Mouse (Mus musculus): ENCODE results near the gene Stk38. TPM values are rescaled to one million over a fixed set of nuclear protein-coding genes. Genes with fewer than 3 reads are reported as not detected.
"Not testable (repeated sequence)": the region's sequence is repeated elsewhere in the genome, so short reads cannot be mapped to it uniquely, and the experiment has no call there.

Gene Stk38
- total RNA-seq (2022): 10 to 100 TPM; 56.9 to 81.7 (median 64.5) TPM

GRCm38 (mm10) chr17:29007641-29008325 lies at the start of gene Stk38:
Gene Stk38, minus strand, starts transcription at chr17:29007995.
- DNase-seq (ENCODE audit: low spot score in 2 of 2): peak; percentile 82 to 91

DNA sequence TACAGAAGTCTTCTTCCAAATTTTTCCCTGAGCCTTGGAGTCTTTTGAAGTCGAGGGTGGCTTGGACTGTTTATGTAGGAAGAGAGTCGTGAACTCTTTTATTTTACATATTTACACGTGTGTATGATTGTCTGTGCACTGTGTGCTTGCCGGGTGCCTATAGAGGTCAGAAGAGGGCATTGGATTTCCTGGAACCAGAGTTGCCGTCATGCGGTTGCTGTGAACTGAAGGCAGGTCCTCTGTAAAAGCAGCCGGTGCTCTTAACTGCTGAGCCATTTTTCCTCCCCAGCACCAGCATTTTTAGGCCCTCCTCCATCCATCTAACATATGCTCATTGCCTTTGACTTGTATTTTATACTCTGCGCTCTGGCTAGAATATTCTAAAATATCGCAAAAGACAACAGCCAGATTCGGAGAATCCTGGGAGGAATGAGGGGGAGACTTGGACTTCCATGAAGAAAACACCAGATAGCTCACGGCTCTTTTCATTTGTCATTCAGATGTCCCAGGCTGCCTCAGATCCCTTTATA lies 49.6 kb upstream of the Stk38 start:
- DNase-seq (ENCODE audit: low spot score in 2 of 2): no peak

- DNase-seq (ENCODE audit: low spot score in 2 of 2): no peak
Measured at GRCm38 (mm10) chr17:29056699-29057151, 48.9 kb upstream of the Stk38 start.

- DNase-seq (ENCODE audit: low spot score in 2 of 2): no peak
Measured at GRCm38 (mm10) chr17:29056207-29056606, 48.4 kb upstream of the Stk38 start.

DNA sequence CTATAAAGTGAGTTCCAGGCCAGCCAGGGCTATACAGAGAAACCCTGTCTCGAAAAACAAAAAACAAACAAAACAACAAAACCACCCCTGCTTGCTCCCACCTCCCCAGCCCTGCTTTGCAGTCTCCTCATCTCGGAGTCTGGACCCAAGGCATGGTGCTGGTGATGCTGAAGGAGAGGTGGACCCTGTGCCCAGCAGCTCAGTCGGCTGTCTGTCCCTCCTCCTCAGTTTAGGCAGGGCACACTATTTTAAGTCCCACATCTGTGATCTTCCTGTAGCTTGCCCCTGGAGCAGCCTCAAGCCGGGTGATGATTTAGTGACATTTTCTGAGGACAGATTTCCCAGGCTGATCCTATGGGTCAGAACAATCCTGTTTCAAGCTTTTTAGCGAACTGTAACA lies 47.8 kb upstream of the Stk38 start:
- DNase-seq (ENCODE audit: low spot score in 2 of 2): no peak

DNA sequence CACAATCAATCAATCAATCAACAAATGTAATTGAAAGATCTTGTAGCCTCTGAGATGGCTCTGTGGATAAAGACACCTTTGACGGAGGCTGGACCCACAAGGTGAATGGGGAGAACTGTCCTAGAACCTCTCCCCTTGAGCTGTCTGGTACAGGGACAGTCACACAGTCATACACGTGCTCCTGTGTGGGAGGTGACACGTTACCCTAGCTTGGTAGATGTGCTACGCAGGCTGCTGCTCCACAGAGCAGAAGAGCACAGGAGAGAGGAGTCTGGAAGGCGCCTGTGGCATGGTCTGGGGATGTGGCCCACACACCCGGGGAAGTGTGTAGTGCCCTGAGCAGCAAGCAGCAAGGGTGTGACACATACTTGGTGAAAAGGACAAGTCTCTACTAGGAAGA lies 46.6 kb upstream of the Stk38 start:
- DNase-seq (ENCODE audit: low spot score in 2 of 2): no peak

GRCm38 (mm10) chr17:29053841-29054240 lies 46.0 kb upstream of the Stk38 start:
- no peak for DNase-seq (ENCODE audit: low spot score in 2 of 2)

DNA sequence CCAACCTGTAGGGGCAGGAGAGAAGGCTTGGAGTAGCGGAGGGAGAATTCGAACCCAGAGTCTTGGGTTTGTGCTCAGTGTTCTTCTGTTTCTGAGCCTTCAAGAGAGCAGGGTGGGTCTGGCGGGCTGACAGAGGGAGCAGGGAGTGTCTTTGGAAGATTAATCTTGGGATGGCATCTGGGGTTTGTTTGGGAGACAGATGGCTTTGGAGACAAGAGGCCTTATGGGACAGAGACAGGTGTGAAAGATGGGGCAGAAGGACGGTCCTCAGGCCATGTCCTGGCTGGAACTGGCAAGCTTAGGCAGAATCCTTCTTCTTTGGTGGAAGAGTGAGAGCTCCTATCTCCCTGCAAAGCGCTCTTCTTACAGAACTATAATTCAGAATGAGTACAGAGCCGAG lies 45.3 kb upstream of the Stk38 start:
- no peak for DNase-seq (ENCODE audit: low spot score in 2 of 2)

DNA sequence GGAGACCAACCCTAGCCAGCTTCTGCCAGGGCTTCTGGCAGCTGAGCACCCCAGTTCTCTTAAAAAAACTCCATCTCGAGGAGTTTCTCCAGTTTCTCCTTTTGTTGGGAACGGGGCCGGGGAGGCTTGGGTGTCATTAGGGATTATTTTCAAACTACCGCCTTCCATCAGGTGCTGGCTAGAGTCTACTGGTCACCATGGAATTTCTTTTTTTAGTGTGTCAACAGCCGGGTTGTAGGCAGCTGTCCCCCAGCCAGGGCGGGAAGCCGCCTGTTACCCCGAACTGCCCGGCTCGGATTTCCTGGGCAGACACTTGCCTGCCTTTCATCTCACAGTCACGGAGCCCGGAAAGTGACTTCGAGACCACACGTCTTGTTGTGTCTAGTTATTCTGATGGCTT lies 43.0 kb upstream of the Stk38 start:
- DNase-seq (ENCODE audit: low spot score in 2 of 2): no peak

DNA sequence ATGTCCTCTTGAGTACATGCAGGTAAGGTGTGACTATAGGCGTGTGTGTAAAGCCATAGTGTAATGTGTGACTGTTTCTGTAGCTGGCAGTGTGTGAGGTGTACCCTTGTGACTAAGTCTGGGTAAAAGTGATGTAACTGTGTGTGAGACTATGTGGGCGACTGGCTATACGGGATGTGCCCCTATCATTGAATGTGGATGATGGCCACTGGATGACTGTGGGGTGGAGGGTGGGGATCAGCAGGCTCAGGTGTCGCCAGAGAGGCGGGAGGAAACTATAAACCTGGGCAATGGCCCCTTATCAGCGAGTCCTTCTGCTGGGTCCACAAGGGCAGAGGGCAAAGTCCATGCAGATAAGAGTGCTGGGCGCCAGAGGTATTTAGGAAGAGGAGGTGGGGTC lies 42.1 kb upstream of the Stk38 start:
- no peak for DNase-seq (ENCODE audit: low spot score in 2 of 2)

DNA sequence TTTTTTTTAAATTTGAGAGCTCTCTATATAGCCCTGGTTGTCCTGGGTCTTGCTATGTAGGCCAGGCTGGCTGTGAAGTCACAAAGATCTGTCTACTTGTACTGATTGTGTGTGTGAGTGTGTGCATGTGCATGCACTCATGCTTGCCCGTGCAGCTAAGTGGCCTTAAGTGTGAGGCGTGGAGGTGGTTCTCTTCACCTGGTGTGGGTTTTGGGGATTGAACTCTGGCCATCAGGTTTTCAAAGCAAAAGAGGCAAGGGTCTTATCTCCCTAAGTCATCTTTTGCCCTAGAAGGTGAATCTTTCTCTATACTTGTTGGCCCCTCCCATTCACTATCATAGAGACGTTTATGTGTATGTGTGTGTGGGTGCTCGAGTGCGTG lies 41.7 kb upstream of the Stk38 start:
- DNase-seq (ENCODE audit: low spot score in 2 of 2): no peak

- peak; percentile 75 to 91 for DNase-seq (ENCODE audit: low spot score in 2 of 2)
Measured at GRCm38 (mm10) chr17:29048748-29049507, 41.1 kb upstream of the Stk38 start.

DNA sequence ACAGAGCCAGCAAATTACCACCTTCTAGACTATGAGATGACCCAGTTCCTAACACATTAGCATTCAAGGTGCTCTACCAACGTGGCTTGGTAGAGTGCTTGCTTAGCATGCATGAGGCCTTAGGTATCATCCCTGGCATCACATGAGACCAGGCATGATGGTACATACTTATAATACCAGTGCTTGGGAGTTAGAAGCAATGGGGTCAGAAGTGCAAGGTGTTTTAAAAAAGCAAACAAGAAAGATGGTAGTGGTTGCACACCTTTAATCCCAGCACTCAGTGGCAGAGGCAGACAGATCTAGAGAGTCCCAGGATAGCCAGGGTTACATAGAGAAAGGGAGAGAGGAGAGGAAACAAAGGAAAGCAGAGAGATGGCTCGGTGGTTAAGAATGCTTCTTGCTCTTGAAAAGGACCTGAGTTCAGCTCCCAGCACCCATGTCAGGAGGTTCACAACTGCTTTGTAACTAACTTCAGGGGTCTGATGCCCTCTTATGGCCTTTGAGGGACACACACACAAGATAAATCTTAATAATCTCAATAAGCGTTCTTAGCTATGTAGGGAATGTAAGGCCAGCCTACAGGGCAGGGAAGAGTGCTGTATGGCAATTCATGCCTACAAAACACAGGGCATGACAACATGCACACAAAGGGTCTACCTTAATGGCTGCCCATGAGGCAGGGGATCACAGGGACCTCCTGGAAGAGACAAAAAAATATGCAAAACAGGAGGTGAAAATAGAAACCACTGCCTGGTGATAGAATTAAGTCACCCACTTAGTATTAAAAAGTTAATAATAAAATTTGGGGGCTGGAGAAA lies 40.1 kb upstream of the Stk38 start:
- no peak for DNase-seq (ENCODE audit: low spot score in 2 of 2)

DNA sequence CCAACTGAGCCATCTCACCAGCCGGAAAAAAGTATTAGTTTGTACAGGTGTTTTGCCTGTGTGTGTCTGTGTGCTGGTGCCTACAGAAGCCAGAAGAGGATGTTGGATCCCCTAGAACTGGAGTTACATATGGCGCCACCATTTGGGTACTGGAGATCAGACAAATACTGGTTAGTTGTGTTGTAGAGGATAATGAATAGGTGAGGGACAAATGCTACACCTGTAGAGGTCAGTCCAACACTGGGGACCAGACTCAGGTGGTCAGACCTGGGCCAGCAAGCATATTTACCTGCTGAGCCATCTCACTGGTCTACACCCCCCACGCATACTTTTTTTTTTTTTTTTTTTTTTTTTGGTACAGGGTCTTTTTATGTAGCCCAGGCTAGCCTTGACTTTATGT lies 39.1 kb upstream of the Stk38 start:
- DNase-seq (ENCODE audit: low spot score in 2 of 2): no peak

DNA sequence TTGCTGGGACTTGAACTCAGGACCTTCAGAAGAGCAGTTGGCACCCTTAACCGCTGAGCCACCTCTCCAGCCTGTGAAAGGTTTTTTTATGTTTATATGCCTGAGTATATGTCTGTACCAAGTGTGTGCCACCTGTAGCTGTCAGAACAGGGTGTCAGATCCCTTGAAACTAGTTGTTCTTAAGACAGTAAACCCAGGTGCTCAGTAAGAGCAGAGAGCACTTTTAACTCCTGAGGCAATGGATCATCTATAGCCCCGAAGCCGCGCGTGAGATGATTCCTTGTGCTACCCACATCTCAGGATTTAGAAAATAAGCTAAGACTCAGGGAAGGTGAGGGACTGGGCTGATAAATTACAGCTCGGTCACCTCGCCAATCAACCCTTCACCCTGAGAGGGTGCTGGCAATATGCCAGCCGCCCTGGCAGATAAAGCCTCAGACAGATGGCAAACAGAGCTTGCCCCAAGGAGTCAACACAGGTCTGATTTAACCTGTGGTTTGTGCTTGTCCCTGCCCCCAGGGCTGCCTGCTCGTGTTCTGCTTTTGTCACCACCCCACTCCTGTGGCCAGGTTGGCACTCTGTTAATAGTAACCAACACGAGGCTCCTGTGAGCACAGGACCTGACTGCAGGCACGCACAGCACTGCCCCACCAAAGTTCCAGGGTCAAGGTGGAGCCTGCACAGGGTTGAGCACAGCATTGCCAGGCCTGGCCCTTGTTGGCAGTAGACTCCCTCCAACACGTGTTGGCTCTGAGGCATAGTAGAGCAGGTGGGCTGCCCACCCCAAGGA lies 38.1 kb upstream of the Stk38 start:
- no peak for DNase-seq (ENCODE audit: low spot score in 2 of 2)

DNA sequence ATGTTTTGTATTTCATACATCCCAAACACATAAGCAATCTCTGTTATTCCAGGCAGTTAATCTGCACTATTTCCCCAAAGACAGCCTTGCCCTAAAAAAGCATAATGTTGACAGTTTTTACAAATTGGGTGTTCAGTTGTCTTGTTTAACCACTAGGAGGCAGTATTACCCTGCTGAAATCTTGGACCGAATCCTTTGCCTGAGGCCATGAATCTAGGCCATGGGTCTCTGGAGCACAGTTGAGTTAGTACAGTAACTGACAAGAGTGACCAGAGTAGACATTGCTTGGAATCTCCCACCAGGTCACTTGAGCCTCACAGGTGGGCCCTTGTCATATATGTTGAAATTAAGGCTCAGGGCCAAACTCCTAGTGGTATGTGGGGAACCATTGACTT lies 37.1 kb upstream of the Stk38 start:
- no peak for DNase-seq (ENCODE audit: low spot score in 2 of 2)

DNA sequence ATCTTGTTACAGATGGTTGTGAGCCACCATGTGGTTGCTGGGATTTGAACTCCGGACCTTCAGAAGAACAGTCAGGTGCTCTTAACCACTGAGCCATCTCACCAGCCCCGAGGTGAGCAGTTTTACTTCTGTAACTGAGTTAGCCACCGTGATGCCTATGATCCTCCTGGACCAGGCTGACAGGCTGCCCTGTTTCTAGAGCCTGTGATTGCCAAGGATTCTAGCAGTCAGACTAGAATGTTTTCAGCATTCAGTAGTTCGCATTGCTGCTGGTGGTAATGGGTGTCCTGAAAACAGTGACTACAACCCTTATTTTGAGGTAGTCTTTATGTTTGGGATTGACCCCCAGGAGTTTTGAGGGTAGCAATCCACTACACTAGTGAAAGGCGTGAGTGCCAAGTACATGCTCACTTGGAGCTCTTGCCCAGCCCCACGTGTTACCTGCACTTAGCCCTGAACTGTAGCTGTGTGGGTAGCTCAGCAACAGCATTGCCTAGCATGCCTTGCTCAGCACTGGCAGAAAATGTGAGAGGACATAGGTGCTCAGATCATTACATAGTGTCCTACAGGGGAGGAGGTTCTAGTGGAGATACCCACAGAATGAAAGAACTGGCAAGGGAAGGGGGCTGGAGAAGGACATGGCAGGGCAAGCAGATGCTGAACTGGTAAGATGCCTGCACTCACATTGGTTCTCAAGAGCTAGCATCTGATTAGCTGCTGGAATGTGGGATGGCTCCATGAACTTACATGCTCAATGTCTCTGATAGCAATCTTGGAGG lies 36.5 kb upstream of the Stk38 start:
- DNase-seq (ENCODE audit: low spot score in 2 of 2): no peak

DNA sequence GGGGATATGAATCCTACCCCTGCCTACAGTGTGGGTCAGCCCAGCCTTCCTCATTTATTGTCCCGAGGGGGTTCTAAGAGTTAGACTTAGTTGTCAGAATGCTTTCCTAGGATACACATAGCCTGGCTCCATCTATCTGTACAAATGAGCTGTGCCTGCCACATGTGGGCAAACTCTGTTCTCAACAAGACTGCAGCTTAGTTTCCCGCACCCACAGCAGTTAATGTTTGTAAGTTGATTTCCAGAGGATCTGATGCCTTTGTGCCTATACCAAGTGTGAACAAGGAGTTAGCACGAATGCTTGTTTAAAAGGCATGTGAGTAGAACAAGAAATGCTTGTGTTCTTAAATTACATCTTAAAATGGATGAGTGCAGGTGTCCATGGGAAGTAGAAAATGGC lies 35.8 kb upstream of the Stk38 start:
- no peak for DNase-seq (ENCODE audit: low spot score in 2 of 2)

GRCm38 (mm10) chr17:29042569-29042968 lies 34.8 kb upstream of the Stk38 start:
- no peak for DNase-seq (ENCODE audit: low spot score in 2 of 2)

DNA sequence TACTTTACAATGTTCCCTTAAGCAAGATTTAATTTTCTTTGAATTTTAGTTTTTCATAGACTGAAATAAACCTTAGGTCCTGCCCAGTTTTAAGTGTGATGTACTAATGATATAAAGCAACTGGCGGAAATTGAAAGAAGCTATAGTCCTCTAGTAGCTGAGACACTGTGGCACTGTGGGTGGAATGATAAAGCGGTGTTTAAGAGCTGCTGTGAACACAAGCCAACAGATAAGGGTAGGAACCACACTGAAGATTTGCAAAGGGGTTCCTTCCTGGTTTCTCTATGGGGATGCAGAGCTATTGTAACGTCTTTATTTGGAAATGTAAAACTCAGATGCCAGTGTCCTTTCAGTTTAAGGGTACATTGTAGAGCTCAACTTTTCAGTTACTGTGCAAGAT lies 33.8 kb upstream of the Stk38 start:
- not testable (repeated sequence) for DNase-seq (ENCODE audit: low spot score in 2 of 2)
